Mouse (Mus musculus): ENCODE measurements at regions not wholly inside any gene's neighbourhood (a gene's known extent, or its start where the extent isn't known, plus 50 kb on each side); places are given as distances from the start of the nearest gene placed in this dataset.
"Not testable (repeated sequence)": the region's sequence is repeated elsewhere in the genome, so short reads cannot be mapped to it uniquely, and the experiment has no call there.

GRCm38 (mm10) chr5:96898120-96898672, 99.3 kb upstream of the Bmp2k start:
- peak; percentile 69 for DNase-seq (ENCODE audit: low spot score)

- no peak for DNase-seq (ENCODE audit: low spot score)
Measured at GRCm38 (mm10) chr5:96898695-96899094, 98.8 kb upstream of the Bmp2k start.

GRCm38 (mm10) chr5:96905572-96906271, 91.8 kb upstream of the Bmp2k start:
- no peak for DNase-seq (ENCODE audit: low spot score)

DNA sequence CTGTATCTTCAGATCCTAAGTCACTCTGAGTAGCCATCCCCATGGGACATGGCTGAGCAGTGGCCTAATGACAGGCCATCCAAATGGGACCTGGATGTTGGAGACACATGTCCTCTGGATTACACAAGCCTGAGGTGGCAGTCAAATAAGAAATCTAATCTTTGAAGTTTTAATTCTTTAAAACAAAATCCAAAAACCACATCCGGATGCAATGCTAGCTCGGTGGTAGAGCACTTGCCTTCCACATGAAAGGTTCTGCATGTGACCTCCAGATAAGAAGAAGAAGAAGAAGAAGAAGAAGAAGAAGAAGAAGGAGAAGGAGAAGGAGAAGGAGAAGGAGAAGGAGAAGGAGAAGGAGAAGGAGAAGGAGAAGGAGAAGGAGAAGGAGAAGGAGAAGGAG, 89.1 kb upstream of the Bmp2k start:
- not testable (repeated sequence) for DNase-seq (ENCODE audit: low spot score)

DNA sequence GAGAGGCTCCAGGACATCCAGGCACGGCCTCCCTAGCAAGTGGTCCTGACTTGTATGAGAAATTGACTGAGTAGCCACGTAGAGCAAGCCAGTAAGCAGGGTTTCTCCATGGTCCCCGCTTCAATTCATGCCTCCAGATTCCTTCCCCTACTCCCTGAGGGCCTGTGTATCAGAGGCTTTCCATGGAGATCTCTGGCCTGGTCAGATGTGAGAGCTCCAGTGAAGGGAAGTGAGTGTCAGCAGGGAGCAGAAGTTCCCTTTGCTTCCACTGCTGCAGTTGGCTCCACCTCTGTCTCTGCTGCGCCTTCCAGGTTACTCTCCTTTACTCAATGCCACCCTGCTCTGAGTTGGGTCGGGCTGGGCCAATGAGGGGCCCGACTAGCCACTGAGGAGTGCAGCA, 88.3 kb upstream of the Bmp2k start:
- DNase-seq (ENCODE audit: low spot score), result no peak

DNA sequence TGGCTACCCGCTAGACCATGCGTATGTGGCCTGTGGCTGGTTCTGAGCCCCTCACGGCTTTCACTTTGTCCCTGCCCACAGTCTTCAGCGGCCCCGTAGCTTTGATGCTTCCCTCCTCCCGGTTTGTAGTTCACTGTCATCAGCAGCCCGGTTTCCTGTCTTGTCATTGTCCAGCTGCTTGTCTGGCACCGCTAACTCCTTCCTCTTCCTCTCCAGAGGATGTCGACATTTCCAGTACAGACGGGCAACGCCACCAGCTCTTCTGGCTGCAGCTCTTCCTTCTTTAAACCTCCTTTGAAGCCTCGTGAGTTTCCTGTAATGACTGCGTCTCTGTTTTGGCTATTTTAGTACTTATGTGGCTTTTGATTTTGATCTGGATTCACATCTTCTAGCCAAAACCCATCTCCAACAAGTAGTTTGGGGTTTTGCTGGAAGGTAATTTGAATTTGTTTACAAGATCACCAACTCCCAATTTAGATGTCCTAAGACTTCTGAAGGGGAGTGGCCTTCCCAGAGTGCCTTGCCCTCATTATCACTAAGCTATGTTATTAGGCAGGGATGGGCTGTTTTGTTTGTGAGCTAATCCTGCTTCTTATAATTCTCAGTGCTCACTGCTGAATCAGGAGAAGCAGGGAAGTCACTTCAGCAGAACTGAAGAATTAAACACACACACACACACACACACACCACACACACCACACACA, 85.8 kb upstream of the Bmp2k start:
- no peak for DNase-seq (ENCODE audit: low spot score)

DNA sequence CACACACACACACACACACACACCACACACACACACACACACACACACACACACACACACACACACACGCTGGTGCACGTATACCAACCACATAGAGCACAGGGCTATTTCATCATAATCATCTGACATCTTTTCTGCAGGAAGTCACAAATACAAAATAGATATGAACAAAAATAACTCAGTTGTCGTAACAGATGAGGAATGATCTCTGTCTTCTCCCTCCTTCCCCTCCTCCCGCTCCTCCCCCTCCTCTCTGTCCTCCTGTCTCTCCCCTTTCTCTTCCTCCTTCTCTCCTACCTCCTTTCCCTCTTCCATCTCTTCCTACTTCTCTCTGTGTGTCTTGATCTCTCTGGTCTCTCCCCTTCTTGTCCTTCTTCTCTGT, 85.2 kb upstream of the Bmp2k start:
- no peak for DNase-seq (ENCODE audit: low spot score)

- DNase-seq (ENCODE audit: low spot score), result no peak
Measured at GRCm38 (mm10) chr5:96912781-96913180, 84.7 kb upstream of the Bmp2k start.

DNA sequence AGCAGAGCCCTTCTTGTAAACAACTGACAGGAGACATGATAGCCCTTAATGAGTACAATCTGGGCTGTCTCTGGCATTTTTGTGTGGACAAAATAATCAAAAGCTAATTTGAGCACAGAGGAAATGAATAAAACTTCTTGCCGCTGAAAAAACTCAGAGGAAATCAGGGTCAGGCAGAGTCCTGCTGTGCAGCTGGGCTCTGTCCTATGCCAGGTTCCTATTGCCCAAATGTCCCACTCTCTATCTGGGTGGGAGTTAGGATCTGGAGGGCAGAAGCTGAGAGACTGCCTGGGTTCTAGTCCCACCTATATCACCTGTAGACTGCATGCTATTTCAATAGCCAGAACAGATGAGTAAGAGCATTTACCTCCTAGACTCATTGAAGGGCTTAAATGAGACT, 83.8 kb upstream of the Bmp2k start:
- no peak for DNase-seq (ENCODE audit: low spot score)

DNA sequence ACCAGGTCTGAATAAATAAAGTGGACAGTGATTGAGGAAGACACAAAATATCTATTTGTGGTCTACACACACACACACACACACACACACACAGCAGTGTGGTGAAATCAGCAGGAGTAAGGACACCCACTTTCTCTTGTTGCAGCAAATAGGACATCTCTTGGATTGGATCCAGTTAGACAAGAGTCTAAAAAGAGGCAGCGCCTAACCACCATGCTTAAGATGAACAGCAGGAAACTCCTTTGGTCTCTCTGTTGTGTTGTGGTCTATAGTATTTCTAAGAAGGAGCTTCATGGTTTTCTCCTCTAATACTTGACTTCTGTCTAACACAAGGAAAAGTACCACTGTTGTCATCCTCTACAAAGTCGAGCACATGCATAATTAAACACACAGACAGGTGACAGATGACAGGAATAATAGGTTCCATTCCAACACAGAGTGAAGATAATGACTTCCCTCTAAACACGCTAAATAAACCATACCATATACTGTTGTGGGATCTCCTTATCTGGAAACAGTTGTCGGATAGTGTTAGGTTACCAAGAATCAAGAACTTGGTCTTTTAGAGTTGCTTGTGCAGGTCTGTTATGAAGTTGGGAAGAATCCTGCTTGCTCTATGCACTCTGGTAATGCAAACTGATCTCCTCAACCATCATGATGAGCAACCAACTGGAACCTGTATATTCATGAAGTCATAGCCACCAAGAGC, 82.6 kb upstream of the Bmp2k start:
- DNase-seq (ENCODE audit: low spot score), result no peak

GRCm38 (mm10) chr5:96916897-96917296, 80.6 kb upstream of the Bmp2k start:
- DNase-seq (ENCODE audit: low spot score), result no peak

GRCm38 (mm10) chr5:96917596-96918258, 79.8 kb upstream of the Bmp2k start:
- DNase-seq (ENCODE audit: low spot score), result peak; percentile 60

DNA sequence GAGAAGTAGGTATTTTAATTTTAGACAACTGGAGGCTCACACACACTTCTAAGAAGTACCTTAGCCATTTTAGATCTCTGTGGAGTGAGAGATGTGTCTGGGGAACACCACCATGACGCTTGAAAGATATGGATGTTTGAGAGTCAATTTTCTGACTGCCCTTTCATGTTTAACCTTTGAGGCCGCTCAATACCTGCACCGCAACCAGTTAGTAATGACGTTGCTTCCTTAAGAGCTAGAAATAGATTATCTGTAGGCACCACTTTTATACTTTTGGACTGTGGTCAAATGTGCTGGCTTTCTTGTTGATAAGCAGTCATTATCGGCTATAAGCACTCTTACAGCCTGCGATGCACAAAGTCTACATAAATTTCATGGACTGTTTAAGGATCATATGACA, 78.3 kb upstream of the Bmp2k start:
- no peak for DNase-seq (ENCODE audit: low spot score)

GRCm38 (mm10) chr5:96921037-96921436, 76.5 kb upstream of the Bmp2k start:
- DNase-seq (ENCODE audit: low spot score), result no peak

DNA sequence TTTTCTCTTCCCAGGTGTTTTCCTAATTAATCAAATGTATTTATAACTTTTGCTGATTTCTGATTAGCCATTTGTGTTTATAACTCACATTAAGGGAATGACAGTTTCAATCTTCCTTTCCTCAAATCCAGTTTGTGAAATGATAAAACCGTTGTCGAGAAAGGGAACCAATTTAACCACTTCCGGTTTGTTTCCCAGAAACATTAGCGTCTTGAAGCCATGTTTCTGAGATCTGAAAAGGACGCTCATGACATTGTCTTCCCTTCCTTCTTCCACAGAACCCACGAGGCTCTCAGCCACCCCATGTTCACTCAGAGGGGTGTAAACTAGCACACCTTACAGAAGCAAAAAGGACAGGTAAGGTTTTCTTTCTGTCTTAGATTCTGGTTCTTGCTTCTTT, 76.0 kb upstream of the Bmp2k start:
- no peak for DNase-seq (ENCODE audit: low spot score)

DNA sequence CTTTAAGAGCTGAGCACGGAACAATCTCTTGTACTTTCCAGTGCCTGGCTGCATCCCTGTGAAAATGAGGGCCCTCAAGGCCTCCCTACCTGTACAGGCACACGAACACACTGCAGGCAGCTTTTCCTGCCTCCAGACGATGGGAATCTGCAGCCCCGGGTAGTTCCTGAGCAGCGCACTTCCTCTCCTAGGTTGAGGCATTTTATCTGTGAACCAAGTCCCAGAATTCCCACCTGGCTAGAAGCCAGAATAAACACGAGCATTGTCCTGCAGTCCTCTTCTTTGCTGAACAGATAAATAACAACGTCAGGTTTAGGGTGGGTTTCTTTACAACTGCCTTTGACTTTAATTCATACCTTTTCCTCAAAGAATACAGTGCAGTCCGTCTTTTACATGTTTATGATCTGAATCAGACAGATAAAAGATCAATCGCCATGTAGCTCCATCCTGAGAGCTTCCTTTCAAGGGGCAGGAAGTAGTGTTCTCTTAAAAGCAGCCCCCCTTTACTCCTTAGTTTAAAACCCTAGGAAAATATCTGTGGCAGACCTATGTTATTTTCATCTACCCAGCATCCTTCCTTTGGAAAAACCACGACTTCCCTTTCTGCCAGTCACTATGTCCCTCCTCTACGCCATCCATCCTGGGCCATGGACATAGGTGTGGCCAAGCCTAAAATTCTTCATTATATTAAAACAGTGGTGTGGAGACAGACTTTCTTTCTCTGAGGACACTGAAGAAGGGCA, 75.3 kb upstream of the Bmp2k start:
- no peak for DNase-seq (ENCODE audit: low spot score)

- DNase-seq (ENCODE audit: low spot score), result no peak
Measured at GRCm38 (mm10) chr5:96922716-96923076, 74.8 kb upstream of the Bmp2k start.

- no peak for DNase-seq (ENCODE audit: low spot score)
Measured at GRCm38 (mm10) chr5:96923526-96923925, 74.0 kb upstream of the Bmp2k start.

DNA sequence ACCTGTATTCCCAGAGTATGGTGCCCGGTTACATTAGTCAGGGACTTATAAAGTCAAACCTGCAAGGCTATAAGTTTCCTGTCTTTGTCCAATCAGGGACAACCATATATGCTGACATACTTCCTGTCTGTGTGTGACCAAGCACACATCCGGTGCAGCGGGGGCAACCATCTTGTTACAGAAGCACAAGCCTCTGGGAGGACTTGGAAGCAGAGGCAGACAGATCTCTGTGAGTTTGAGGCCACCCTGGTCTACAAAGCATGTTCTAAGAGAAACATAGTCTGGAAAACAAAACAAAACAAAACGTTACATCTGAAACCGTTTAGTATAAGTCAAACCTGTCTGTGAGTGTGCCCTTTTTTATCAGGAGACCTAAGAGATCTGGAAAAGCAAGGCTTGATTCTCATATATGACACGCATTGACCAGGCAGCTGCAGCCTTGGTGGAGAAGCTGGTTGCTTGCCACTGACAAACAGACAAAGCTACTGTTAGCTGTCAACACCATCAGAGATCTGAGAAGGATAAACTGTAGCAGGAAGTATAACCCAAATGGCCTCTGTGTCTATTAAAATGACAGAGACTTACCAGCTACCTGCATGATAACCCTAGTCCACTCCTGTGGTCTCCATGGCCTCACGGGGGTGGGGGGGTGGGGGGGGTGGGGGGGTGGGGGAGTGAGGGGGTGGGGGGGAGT, 72.6 kb upstream of the Bmp2k start:
- no peak for DNase-seq (ENCODE audit: low spot score)

DNA sequence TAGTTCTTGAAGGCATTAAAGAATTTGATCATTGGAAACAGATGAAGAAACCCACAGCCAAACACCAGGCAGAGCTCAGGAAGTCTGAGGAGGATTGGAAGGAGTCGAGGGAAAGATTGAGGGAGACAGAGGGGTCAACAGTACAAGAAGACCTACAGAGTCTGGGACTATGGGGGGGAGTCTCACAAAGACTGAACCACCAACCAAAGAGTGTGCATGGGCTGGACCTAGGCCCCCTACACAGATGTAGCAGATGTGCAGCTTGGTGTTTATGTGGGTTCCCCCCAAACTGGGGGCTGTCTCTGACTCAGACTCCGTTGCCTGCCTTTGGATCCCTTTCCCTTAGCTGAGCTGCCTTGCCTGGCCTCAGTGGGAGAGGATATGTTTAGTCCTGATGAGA, 71.5 kb upstream of the Bmp2k start:
- no peak for DNase-seq (ENCODE audit: low spot score)

GRCm38 (mm10) chr5:96931091-96931490, 66.4 kb upstream of the Bmp2k start:
- DNase-seq (ENCODE audit: low spot score), result no peak
